Mouse (Mus musculus): ENCODE measurements around the gene Mgat4d. TPM values are rescaled to one million over a fixed set of nuclear protein-coding genes. Genes with fewer than 3 reads are reported as not detected.
"Not testable (repeated sequence)": the region's sequence is repeated elsewhere in the genome, so short reads cannot be mapped to it uniquely, and the experiment has no call there.

Gene Mgat4d
- polyA plus RNA-seq, 1 experiment from 2014 or later, result not detected

DNA sequence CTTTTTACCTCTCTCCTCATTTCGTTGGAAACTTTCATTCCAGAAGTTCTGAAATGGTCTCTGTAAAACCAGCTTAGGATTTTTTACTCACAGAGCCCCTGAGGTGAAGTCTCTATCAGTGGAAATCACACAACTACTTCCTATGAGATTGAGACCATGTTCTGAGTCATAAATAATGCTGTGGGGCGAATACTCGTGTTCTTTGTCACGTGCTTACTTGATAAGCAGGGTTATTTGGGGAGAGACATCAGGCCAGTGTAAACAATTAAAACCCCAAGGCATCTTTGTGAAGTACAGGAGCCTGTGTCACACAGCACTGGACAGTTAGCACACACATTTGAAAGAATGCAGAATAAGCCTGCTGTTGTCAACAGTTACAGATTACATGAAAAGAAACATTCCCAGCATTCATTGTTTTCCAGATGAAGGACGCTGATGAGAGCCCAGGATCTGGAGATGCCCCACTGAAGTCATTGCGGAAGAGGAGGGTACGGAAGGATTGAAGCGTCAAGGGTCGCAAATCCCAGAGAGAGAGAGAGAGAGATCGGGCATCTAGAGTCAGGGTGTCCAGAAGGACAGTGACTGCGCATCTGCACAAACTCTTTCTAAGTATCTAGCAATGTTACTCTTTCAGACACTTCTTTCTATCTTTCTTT is 78.0 kb downstream of the Mgat4d start:
- DNase-seq (ENCODE audit: low spot score) (no peak), ATAC-seq (no peak)
- 85% methylated on average over 11 of the region's 11 CpGs for WGBS
- H3K36me3 ChIP-seq (ENCODE audit: control insufficient read depth, insufficient read depth, low read length), result no peaks in the 10 kb centered on the region
- H3K27ac ChIP-seq (ENCODE audit: low read depth, low read length), result no peak overlapping the region
- H3K27me3 ChIP-seq (replicated peaks; ENCODE audit: control insufficient read depth, insufficient read depth, low read length), result no peaks in the 10 kb centered on the region
- H3K4me3 ChIP-seq (ENCODE audit: low read depth, low read length), result no peak overlapping the region
- no peak overlapping the region for H3K9ac ChIP-seq (ENCODE audit: low read length)
- no peak overlapping the region for H3K4me2 ChIP-seq (ENCODE audit: low read length)
- no peaks in the 10 kb centered on the region for H3K9me3 ChIP-seq (replicated peaks; ENCODE audit: control insufficient read depth, low read length)
- no peaks in the 10 kb centered on the region for H3K4me1 ChIP-seq (ENCODE audit: control insufficient read depth, insufficient read depth, low read length)

DNA sequence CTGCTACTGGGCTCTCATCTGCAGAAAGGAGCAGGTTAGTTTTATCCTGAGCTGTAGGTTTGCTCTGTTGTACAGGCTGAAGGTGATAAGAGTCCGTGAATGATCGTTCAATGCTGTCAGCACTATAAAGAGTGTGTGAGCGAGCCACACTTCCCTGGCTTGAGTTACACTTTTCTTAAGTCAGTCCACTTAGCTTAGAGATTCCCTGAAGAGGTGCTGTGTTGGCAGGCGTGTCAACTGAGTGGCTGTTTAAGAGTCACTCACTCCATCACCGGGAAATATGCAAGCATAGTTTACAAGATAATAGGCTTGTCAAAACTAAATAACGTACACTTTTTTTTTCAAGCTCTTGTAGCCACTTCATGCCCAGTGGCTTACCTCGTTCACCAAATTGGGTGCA is 78.7 kb downstream of the Mgat4d start:
- no peaks in the 10 kb centered on the region for H3K9me3 ChIP-seq (replicated peaks; ENCODE audit: control insufficient read depth, low read length)
- no peak overlapping the region for H3K27ac ChIP-seq (ENCODE audit: low read depth, low read length)
- H3K9ac ChIP-seq (ENCODE audit: low read length), result no peak overlapping the region
- 77% methylated on average over 7 of the region's 7 CpGs for WGBS
- ATAC-seq (no peak), DNase-seq (ENCODE audit: low spot score) (no peak)
- no peaks in the 10 kb centered on the region for H3K4me1 ChIP-seq (ENCODE audit: control insufficient read depth, insufficient read depth, low read length)
- H3K36me3 ChIP-seq (ENCODE audit: control insufficient read depth, insufficient read depth, low read length), result no peaks in the 10 kb centered on the region
- no peaks in the 10 kb centered on the region for H3K27me3 ChIP-seq (replicated peaks; ENCODE audit: control insufficient read depth, insufficient read depth, low read length)
- H3K4me3 ChIP-seq (ENCODE audit: low read depth, low read length), result no peak overlapping the region
- no peak overlapping the region for H3K4me2 ChIP-seq (ENCODE audit: low read length)

DNA sequence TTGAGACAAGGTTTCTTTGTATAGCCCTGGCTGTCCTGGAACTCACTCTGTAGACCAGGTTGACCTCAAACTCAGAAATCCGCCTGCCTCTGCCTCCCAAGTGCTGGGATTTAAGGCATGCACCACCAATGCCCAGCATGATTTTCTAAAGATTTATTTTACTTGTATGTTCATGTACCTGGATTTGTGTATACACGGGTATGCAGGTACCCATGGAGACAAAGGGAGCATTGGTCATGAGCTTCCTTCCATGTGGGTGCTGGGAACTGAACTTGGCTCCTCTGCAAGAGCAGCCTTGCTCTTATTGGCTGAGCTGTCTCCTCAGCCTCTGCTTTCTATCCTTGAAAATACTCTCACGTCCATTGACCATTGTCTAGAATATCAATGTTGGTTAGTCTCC is 80.3 kb downstream of the Mgat4d start:
- H3K4me1 ChIP-seq (ENCODE audit: control insufficient read depth, insufficient read depth, low read length); DNase-seq (ENCODE audit: low spot score); H3K9ac ChIP-seq (ENCODE audit: low read length); H3K9me3 ChIP-seq (replicated peaks; ENCODE audit: control insufficient read depth, low read length); H3K4me3 ChIP-seq (ENCODE audit: low read depth, low read length); ATAC-seq; H3K27ac ChIP-seq (ENCODE audit: low read depth, low read length); H3K4me2 ChIP-seq (ENCODE audit: low read length); H3K36me3 ChIP-seq (ENCODE audit: control insufficient read depth, insufficient read depth, low read length); H3K27me3 ChIP-seq (replicated peaks; ENCODE audit: control insufficient read depth, insufficient read depth, low read length): not testable (repeated sequence)
- 93% methylated on average over 3 of the region's 3 CpGs for WGBS

DNA sequence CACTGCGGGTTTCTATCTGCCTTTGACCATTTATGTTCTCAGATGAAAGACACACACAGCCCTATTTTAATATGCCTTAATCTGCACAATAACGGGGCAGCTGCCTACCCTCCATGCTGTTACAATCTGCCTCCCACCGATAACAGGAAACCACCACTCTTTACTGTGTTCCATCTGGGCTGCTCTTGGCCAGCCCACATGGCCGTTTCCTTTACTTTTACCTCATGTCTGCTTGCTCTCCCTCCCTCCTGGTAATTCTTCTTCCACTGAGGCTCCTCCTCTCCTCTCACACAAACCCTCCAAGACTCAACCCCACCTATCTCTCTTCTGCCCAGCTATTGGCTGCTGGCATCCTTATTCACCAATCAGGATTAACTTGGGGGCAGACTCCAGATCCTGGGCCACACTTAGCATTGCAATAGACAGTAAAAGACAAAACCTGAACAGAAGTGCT is 80.8 kb downstream of the Mgat4d start:
- no peak overlapping the region for H3K9ac ChIP-seq (ENCODE audit: low read length)
- H3K27ac ChIP-seq (ENCODE audit: low read depth, low read length), result no peak overlapping the region
- no peak overlapping the region for H3K4me3 ChIP-seq (ENCODE audit: low read depth, low read length)
- DNase-seq (ENCODE audit: low spot score) (no peak), ATAC-seq (no peak)
- peaks cover 15% of the 10 kb centered on the region for H3K36me3 ChIP-seq (ENCODE audit: control insufficient read depth, insufficient read depth, low read length)
- H3K4me1 ChIP-seq (ENCODE audit: control insufficient read depth, insufficient read depth, low read length), result no peaks in the 10 kb centered on the region
- 72% methylated on average over 4 of the region's 4 CpGs for WGBS
- H3K4me2 ChIP-seq (ENCODE audit: low read length), result no peak overlapping the region
- no peaks in the 10 kb centered on the region for H3K27me3 ChIP-seq (replicated peaks; ENCODE audit: control insufficient read depth, insufficient read depth, low read length)
- no peaks in the 10 kb centered on the region for H3K9me3 ChIP-seq (replicated peaks; ENCODE audit: control insufficient read depth, low read length)

Other genes starting within 250 kb of the Mgat4d start
- 16.6 and 18.8 TPM in 2 replicates for gene Tbc1d9, start 183.1 kb upstream of the Mgat4d start, polyA plus RNA-seq (2014; fragmentation: Nextera tagmentation; extraction: Ambion mirVana)
- gene Gm10645, start 182.3 kb upstream of the Mgat4d start, polyA plus RNA-seq (2014; fragmentation: Nextera tagmentation; extraction: Ambion mirVana), result 7.9 and 8.2 TPM in 2 replicates
- 0.14 and 0.30 TPM in 2 replicates for gene Ucp1, start 58.1 kb upstream of the Mgat4d start, polyA plus RNA-seq (2014; fragmentation: Nextera tagmentation; extraction: Ambion mirVana)
- 24.9 and 29.6 TPM in 2 replicates for gene Elmod2, start 16.0 kb upstream of the Mgat4d start, polyA plus RNA-seq (2014; fragmentation: Nextera tagmentation; extraction: Ambion mirVana)
- gene Clgn, start 41.4 kb downstream of the Mgat4d start, polyA plus RNA-seq (2014; fragmentation: Nextera tagmentation; extraction: Ambion mirVana), result 5.0 and 5.1 TPM in 2 replicates
- 232 and 263 TPM in 2 replicates for gene Scoc, start 109.9 kb downstream of the Mgat4d start, polyA plus RNA-seq (2014; fragmentation: Nextera tagmentation; extraction: Ambion mirVana)
- not detected in 2 replicates for gene Olfr370, start 187.3 kb downstream of the Mgat4d start, polyA plus RNA-seq (2014; fragmentation: Nextera tagmentation; extraction: Ambion mirVana)
- 370 and 449 TPM in 2 replicates for gene Ndufb7, start 218.2 kb downstream of the Mgat4d start, polyA plus RNA-seq (2014; fragmentation: Nextera tagmentation; extraction: Ambion mirVana)